Mouse (Mus musculus) myocyte (in vitro differentiated cells): ENCODE measurements around the gene Mrpl42.

Source experiments
- E2F4 ChIP-seq: IDR thresholded peaks from one replicate; pipeline ENCODE4 v1.6.1; 2011; ENCODE audit warnings: mild to moderate bottlenecking, control low read depth, moderate library complexity; ENCODE audit not compliant: insufficient read depth
- MAX ChIP-seq: IDR thresholded peaks from one replicate; pipeline ENCODE4 v1.6.1; 2011; ENCODE audit warnings: low read depth, mild to moderate bottlenecking, control low read depth
- MYOD1 ChIP-seq, 3 experiments: IDR thresholded peaks; one replicate each; pipeline ENCODE4 v1.6.1; 2011; ENCODE audit warnings: control low read depth in 2 of 3, low read depth in 2 of 3, mild to moderate bottlenecking in 2 of 3, moderate library complexity in 1 of 3; ENCODE audit not compliant: insufficient read length in 2 of 3, control insufficient read depth in 1 of 3
- MYOG ChIP-seq, 3 experiments: IDR thresholded peaks; one replicate each; pipeline ENCODE4 v1.6.1; 2011; ENCODE audit warnings: control low read depth in 2 of 3, low read depth in 2 of 3, mild to moderate bottlenecking in 2 of 3; ENCODE audit not compliant: insufficient read length in 2 of 3, control insufficient read depth in 1 of 3, insufficient read depth in 1 of 3
- POLR2A ChIP-seq: IDR thresholded peaks from one replicate; pipeline ENCODE4 v1.6.1; 2011; ENCODE audit warnings: low read depth, mild to moderate bottlenecking, control low read depth, moderate library complexity; ENCODE audit not compliant: insufficient read length
- POLR2AphosphoS2 ChIP-seq: IDR thresholded peaks from one replicate; pipeline ENCODE4 v1.6.1; 2011; ENCODE audit warnings: low read depth, control low read depth; ENCODE audit not compliant: insufficient read length
- REST ChIP-seq: IDR thresholded peaks from one replicate; pipeline ENCODE4 v1.6.1; 2011; ENCODE audit warnings: mild to moderate bottlenecking, control low read depth, moderate library complexity; ENCODE audit not compliant: insufficient read depth, insufficient read length
- SRF ChIP-seq: IDR thresholded peaks from one replicate; pipeline ENCODE4 v1.6.1; 2011; ENCODE audit warnings: low read depth; ENCODE audit not compliant: control insufficient read depth, insufficient read length
- TCF12 ChIP-seq: IDR thresholded peaks from one replicate; pipeline ENCODE4 v1.6.1; 2011; ENCODE audit warnings: mild to moderate bottlenecking, control low read depth; ENCODE audit not compliant: poor library complexity, insufficient read depth, severe bottlenecking
- TCF3 ChIP-seq: IDR thresholded peaks from one replicate; pipeline ENCODE4 v1.6.1; 2011; ENCODE audit warnings: low read depth, control low read depth; ENCODE audit not compliant: insufficient read length
- USF1 ChIP-seq: IDR thresholded peaks from one replicate; pipeline ENCODE4 v1.6.1; 2011; ENCODE audit warnings: low read depth, mild to moderate bottlenecking, control low read depth, moderate library complexity

- TF ChIP-seq POLR2A (no peak), MYOG (IDR thresholded peaks at IDR 0.05; ENCODE audit: control insufficient read depth in 1 of 3, insufficient read depth in 1 of 3, insufficient read length in 2 of 3, low read depth in 2 of 3) (no peak), POLR2AphosphoS2 (no peak), MAX (no peak), E2F4 (no peak), USF1 (no peak), MYOD1 (IDR thresholded peaks at IDR 0.05; ENCODE audit: control insufficient read depth in 1 of 3, insufficient read length in 2 of 3, low read depth in 2 of 3) (no peak), SRF (no peak), TCF12 (no peak), TCF3 (no peak), REST (no peak)
Measured at GRCm38 (mm10) chr10:95503443-95504235, 1.9 kb upstream of the Mrpl42 start.
